Mouse (Mus musculus) natural killer cell, adult 2 months (primary cell): ENCODE results near the gene Fam189a1.

ENCODE experiments used
- DNase-seq, 2 experiments: peaks; one replicate each; pipeline ENCODE4 v3.0.0; 2022; ENCODE audit warnings: low spot score in 2 of 2

Fam189a1 gene

GRCm38 (mm10) chr7:65104207-65105096 lies 51.9 kb downstream of the Fam189a1 start:
- no peak for DNase-seq

- DNase-seq = no peak
Observed at GRCm38 (mm10) chr7:65101661-65102060, 54.7 kb downstream of the Fam189a1 start.

GRCm38 (mm10) chr7:65097708-65098107 lies 58.7 kb downstream of the Fam189a1 start:
- DNase-seq = no peak

- DNase-seq = no peak
Observed at GRCm38 (mm10) chr7:65095631-65096107, 60.7 kb downstream of the Fam189a1 start.

- DNase-seq = no peak
Observed at GRCm38 (mm10) chr7:65093314-65093713, 63.1 kb downstream of the Fam189a1 start.

- DNase-seq = no peak
Observed at GRCm38 (mm10) chr7:65091486-65091885, 64.9 kb downstream of the Fam189a1 start.

- DNase-seq = no peak
Observed at GRCm38 (mm10) chr7:65085972-65086371, 70.4 kb downstream of the Fam189a1 start.

- DNase-seq = no peak
Observed at GRCm38 (mm10) chr7:65082778-65083091, 73.6 kb downstream of the Fam189a1 start.

- DNase-seq = no peak
Observed at GRCm38 (mm10) chr7:65081979-65082777, 74.2 kb downstream of the Fam189a1 start.

GRCm38 (mm10) chr7:65076134-65076533 lies 80.2 kb downstream of the Fam189a1 start:
- no peak for DNase-seq

GRCm38 (mm10) chr7:65074194-65074593 lies 82.2 kb downstream of the Fam189a1 start:
- DNase-seq = no peak

- peak in 1 of 2 experiments; percentile 1 for DNase-seq
Observed at GRCm38 (mm10) chr7:65073555-65073954, 82.8 kb downstream of the Fam189a1 start.

GRCm38 (mm10) chr7:65066211-65066610 lies 90.2 kb downstream of the Fam189a1 start:
- no peak for DNase-seq

- DNase-seq = no peak
Observed at GRCm38 (mm10) chr7:65065457-65065856, 90.9 kb downstream of the Fam189a1 start.

GRCm38 (mm10) chr7:65064638-65065037 lies 91.7 kb downstream of the Fam189a1 start:
- DNase-seq = no peak

GRCm38 (mm10) chr7:65064096-65064495 lies 92.3 kb downstream of the Fam189a1 start:
- DNase-seq = no peak

- DNase-seq = no peak
Observed at GRCm38 (mm10) chr7:65060163-65060799, 96.1 kb downstream of the Fam189a1 start.

GRCm38 (mm10) chr7:65056864-65057263 lies 99.5 kb downstream of the Fam189a1 start:
- DNase-seq = no peak

GRCm38 (mm10) chr7:65051986-65052385 lies 104.4 kb downstream of the Fam189a1 start:
- no peak for DNase-seq

GRCm38 (mm10) chr7:65049236-65049954 lies 107.0 kb downstream of the Fam189a1 start:
- DNase-seq = no peak

GRCm38 (mm10) chr7:65047700-65048099 lies 108.7 kb downstream of the Fam189a1 start:
- no peak for DNase-seq

GRCm38 (mm10) chr7:65046690-65047089 lies 109.7 kb downstream of the Fam189a1 start:
- DNase-seq = no peak
